Mouse (Mus musculus) heart, postnatal 10 days (tissue): ENCODE measurements around the gene Dscaml1. TPM values are rescaled to one million over a fixed set of nuclear protein-coding genes. Genes with fewer than 3 reads are reported as not detected.

ENCODE experiments used
- DNase-seq, 2 experiments: peaks; one replicate each; pipeline ENCODE4 v3.0.0; 2021
- intact Hi-C: fragments of 180-260 bp; cut with DNase I; formaldehyde crosslinking; loops from one replicate; pipeline ENCODE4 v1.15.1; 2025
- total RNA-seq, 2 experiments: library from RNA; stranded (reverse); gene quantifications; 2 replicates each; pipeline ENCODE4 v1.2.3; 2021

The Dscaml1 gene
- not detected for total RNA-seq

- intact Hi-C loops, result no loop called here
- no peak for DNase-seq
These were observed at the start of gene Dscaml1 for GRCm38 (mm10) chr9:45426456-45426855. Gene Dscaml1 (plus strand): TSS chr9:45426628.

DNA sequence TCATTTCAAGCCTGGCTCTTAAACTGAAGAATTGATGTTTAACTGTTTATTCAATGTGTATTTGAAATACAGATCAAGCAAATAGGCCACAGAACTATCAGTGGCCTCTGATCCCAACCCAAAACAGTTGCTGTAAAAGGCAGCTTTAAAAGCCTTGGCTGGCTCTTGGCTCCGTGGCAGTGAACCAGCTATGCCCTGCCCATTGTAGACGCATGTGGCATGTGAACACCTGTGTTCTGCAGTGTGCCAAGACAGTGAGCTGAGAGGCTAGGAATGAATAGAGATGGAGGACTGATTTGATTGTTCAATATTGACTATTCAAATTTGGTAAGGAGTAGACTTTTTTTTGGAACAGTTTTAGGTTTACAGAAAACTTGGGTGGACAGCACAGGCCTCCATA is 49.5 kb upstream of the Dscaml1 start:
- intact Hi-C loops, result no loop called here
- no peak for DNase-seq

DNA sequence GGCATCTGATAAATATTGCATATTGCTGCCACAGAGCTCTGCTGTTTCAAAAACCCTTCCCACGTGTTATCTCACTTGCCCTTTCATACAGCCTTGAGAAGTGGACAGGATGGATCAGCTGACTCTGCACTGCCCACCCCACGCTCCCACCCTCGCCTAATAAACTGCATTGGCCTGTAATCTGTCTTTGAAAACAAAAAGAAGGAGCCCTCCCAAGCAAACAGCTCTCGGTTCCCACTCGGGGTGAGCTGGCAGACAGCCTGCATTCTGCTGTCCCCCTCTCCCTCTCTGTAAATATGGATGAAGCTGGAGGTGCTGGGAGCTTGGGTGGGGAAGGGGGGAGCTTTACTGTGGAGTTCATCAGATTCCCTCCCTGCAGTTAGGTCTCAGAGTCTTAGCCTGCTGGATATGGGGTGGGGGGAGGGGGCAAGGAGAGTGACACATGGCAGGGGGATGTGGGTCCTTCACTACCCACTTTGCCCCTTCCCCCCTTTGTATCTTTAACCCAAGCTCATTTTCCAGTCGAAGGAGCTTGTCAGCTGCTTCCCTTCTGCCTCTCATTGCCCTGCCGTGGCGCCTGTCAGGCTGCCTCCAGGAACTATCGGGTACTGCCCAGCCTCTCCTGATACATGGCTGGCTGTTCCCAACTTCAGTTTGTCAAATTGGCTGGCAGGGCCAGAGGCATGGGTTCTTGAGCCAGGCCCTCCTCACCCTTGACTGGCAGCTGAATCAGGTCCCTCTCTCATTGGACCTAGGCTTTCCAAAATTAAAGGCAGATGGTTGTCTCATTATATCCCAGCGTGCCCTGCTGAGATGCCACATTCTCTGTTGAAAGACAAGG is 45.8 kb upstream of the Dscaml1 start:
- intact Hi-C loops, result no loop called here
- DNase-seq, result no peak

DNA sequence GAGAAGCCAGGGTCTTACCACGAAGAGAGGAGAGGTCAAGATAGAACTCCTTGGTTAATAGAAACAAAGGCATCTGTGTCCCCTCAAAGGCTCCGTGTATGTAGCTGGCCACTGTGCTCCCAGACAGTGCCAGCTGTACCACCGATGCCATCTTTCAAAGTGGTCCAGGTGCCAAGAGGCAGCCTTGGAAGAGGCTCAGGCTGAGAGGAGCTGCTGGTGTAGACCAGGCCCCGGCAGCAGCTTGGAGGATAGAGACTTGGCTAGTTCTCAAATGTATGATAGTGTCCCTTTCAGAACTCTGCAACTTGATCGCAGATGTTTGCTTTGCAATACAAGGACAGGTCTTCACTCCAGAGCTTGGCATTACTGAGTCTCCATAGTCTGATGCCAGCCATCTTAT is 44.1 kb upstream of the Dscaml1 start:
- intact Hi-C loops, result no loop called here
- no peak for DNase-seq

GRCm38 (mm10) chr9:45382834-45383233 is 43.6 kb upstream of the Dscaml1 start:
- intact Hi-C loops, result no loop called here
- no peak for DNase-seq

GRCm38 (mm10) chr9:45383883-45384282 is 42.5 kb upstream of the Dscaml1 start:
- intact Hi-C loops, result no loop called here

GRCm38 (mm10) chr9:45386698-45387097 is 39.7 kb upstream of the Dscaml1 start:
- DNase-seq, result no peak
- intact Hi-C loops, result no loop called here

More at GRCm38 (mm10) chr9:45383883-45384282, 42.5 kb upstream of the Dscaml1 start:
- no peak for DNase-seq

- intact Hi-C loops, result loop anchor here (1.0 kb wide), 3 partner anchors 43 to 167 kb away; no protein-coding TSS in a partner anchor
- DNase-seq, result peak; percentile 91 to 96
These were observed 37.9 kb upstream of the Dscaml1 start for GRCm38 (mm10) chr9:45388385-45388994.

- DNase-seq, result no peak
- intact Hi-C loops, result no loop called here
These were observed 36.8 kb upstream of the Dscaml1 start for GRCm38 (mm10) chr9:45389596-45389995.

DNA sequence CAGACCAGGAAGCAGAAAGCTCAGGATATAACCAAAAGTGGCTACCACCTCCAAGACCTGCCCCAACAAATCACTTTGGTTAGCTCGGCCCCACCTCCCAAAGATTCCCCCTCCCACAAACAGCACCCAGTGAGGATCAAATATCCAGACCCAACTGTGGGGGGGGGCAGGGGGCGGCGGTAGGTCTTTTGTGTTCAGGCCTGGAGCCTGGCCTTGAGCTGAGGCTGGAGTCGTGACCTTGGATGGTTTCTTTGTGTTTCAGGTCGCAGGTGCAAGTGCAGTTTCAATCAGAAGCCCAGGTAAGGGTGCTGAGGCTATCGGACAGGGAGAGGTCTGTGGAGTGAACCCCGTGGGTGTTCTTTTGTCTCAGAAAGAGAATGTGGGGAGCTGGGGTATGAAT is 35.1 kb upstream of the Dscaml1 start:
- intact Hi-C loops, result no loop called here
- no peak for DNase-seq

DNA sequence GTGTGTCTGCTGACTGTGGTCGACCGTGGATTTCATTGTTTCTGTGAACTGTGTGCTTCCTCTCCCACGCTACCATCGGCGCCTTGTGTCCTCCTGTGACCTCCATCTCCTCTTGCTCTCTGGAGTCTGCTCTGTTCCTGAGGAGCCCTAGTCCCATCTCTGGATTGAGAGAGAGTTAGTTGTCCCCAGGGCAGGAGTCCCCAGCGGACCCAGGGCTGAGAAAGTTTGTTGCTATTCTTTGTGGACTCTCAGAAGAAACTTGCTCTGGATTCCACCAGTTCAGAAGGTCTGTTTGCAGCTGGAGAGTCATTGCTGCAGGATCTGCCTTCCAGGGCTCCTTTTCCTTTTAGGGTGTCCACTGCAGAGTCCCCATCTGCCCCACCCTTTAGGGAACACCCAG is 31.2 kb upstream of the Dscaml1 start:
- intact Hi-C loops, result no loop called here
- no peak for DNase-seq

DNA sequence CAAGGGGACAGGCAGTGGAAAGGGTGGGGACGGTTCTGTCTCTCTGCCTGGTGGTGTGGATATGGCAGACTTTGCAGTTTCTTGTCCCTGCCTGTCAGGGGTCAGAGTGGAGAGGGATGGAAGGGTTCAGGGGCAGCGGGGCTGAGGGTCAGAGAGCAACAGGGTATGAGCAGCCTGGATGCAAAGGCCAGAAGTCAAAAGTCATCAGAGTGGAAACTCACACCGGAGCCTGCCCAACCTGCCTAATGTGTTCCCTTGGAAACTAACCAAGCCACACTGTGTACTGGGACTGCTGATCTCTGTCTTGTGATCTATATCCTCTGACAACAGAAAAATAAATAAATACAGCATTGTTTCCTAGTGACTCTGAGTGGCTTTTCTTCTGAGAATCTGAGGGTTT is 30.6 kb upstream of the Dscaml1 start:
- intact Hi-C loops, result no loop called here
- no peak for DNase-seq

DNA sequence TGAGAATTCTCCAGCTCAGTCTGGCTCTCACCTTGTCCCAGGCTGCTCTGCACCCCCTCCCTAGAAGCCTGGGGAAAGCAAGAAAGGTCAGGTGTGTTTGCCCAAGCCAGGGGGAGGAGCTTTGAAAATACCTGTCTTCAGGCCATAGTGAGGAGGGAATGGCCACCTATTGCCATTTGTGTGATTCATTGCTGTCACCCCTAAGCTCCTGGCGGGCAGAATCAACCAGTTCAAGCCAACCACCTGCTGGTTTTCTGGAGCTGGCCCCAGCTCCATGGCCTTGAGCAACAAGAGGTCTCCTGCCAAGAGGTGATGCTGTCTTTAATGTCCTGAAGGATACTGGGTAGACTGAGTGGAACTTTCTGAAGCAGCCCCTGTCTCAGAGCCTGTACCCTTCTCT is 28.1 kb upstream of the Dscaml1 start:
- intact Hi-C loops, result no loop called here
- DNase-seq, result no peak

- intact Hi-C loops, result no loop called here
- no peak for DNase-seq
These were observed 27.0 kb upstream of the Dscaml1 start, which contains the start of gene Fxyd2 for GRCm38 (mm10) chr9:45399434-45399833. Gene Fxyd2 (plus strand): TSS chr9:45399669.

- no peak for DNase-seq
- intact Hi-C loops, result no loop called here
These were observed 24.6 kb upstream of the Dscaml1 start for GRCm38 (mm10) chr9:45401851-45402250.

- intact Hi-C loops, result no loop called here
- no peak for DNase-seq
These were observed 23.5 kb upstream of the Dscaml1 start for GRCm38 (mm10) chr9:45402957-45403356.

DNA sequence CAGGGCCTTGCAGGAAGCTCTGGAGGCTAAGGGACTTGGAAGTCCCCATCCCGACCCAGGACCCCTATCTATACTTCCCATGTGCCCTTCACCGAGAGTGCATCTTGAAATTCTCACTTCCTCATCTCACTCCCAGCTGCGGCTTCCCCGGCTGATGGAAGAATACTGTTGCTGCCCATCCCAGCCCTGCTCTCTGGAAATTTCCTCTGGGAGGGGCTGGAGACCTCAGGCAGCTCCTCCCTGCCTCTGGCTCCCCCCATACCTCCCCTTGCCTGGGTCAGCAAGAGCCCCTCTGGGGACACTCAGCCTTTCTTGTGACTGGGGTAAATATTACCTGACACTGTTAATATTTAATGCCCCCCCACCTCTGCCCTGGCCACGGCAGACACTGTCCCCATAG is 20.7 kb upstream of the Dscaml1 start:
- intact Hi-C loops, result no loop called here

GRCm38 (mm10) chr9:45406808-45407207 is 19.6 kb upstream of the Dscaml1 start:
- intact Hi-C loops, result no loop called here
- no peak for DNase-seq

More for the DNA sequence above, 20.7 kb upstream of the Dscaml1 start:
- no peak for DNase-seq

DNA sequence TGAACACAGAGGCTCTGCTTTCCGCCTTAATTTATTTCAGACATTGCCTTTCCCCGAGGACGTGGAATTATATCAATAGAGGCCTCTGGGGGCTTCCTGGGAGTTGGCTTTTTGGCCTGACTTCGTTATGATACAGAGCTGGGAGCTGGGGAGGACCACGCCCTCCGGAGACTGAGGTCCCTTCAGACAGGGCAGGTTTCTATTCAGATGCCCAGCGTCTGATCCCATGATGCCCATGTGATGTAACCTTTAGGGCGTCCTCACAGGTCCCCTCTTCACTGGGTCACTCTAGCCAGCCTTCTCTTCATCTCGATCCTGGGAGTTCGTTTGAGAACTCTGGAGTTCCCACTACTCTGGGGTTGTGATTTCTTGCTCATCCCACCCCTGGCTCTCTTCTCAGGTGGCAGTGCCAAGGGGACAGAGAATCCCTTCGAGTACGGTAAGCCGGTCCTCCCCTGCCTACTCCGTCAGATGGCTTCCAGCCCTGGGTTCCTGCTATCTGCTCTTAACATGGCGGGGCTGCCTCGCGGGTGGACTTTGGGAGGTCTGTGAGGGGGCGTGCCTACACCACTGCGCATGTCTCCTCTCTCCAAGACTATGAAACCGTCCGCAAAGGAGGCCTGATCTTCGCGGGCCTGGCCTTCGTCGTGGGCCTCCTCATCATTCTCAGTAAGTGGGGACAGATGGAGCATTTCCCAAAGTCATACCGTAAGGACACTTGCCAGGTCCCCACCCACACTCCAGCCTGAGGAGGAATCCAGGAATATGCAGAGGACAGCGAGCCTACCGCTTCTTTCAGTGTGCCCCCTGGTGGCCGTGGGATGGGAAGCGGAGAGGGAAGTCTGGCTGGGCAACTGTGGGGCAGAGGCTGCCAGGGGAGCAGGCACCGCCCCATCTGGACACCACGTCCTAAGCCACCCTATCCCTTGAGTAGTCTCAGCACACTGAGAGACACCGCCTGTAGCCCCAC is 18.4 kb upstream of the Dscaml1 start:
- peak; percentile 76 to 87 for DNase-seq
- intact Hi-C loops, result loop anchor here (1.0 kb wide), 2 partner anchors 108 to 187 kb away; no protein-coding TSS in a partner anchor

DNA sequence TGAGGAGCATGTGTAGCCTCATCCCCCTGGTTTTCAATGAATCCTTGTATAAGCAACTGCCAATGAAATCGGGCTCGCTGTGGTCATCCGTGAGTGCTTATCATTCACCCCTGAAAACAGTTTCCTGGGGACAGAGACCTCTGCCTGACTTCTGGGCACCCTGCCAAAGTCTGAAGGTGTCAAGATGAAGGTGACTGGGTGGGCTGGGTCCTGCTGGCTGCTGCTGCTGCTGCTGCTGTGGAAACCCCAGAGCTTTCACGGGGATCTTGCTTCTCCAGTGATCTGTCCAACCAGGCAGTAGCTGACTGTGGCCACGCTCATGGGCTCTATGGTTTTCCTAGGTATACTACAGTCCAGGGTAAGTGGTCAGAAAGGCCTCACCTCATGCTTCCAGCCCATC is 16.2 kb upstream of the Dscaml1 start:
- intact Hi-C loops, result no loop called here
- DNase-seq, result no peak

DNA sequence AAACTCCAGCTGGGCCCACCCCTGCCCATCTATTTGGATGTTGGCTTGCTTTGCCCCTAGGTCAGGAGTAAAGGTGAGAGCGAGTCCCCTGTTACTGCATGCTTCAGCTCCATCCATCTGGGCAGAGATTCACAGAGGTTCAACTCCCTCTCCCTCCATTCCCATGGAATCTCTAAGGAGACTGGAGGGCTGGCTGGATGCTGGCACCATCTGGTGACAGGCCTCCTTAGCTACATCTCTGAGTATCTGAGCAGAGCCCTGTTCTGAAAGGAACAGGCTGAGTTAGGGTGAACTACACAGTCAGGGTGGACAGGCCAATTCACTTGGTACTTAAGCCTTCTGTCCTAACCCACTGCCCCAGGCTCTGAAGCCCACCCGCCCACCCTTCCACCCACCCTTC is 15.8 kb upstream of the Dscaml1 start:
- intact Hi-C loops, result no loop called here
- no peak for DNase-seq
